Mouse (Mus musculus) heart, embryonic 15.5 days (tissue): Measurements from ENCODE around the gene Ncstn. TPM values are rescaled to one million over a fixed set of nuclear protein-coding genes. Genes with fewer than 3 reads are reported as not detected.

ENCODE experiments used
- polyA plus RNA-seq: library from polyadenylated mRNA; unstranded; fragments of >200 nt; fragmentation: Nextera tagmentation; extraction: Ambion mirVana; gene quantifications from 2 replicates; pipeline ENCODE4 v1.2.1, GENCODE M21; 2015

Ncstn gene
- polyA plus RNA-seq, 1 experiment from 2014 or later = 91.8 TPM

Other genes starting within 250 kb of the Ncstn start
- gene Cd84, start 243.1 kb downstream of the Ncstn start, polyA plus RNA-seq = 1.6 and 4.0 TPM in 2 replicates
- gene Gm10521, start 187.1 kb downstream of the Ncstn start, polyA plus RNA-seq = not detected in 2 replicates
- 0.59 and 8.1 TPM in 2 replicates for gene Slamf6, start 165.3 kb downstream of the Ncstn start, polyA plus RNA-seq
- 6.7 and 8.5 TPM in 2 replicates for gene Vangl2, start 54.4 kb downstream of the Ncstn start, polyA plus RNA-seq
- gene Nhlh1, start 25.2 kb downstream of the Ncstn start, polyA plus RNA-seq = not detected in 2 replicates
- gene Copa, start 266 bp downstream of the Ncstn start, polyA plus RNA-seq = 152 and 186 TPM in 2 replicates
- gene Pex19, start 44.0 kb upstream of the Ncstn start, polyA plus RNA-seq = 123 and 124 TPM in 2 replicates
- gene Dcaf8, start 65.3 kb upstream of the Ncstn start, polyA plus RNA-seq = 107 and 118 TPM in 2 replicates
- gene Pea15a, start 124.0 kb upstream of the Ncstn start, polyA plus RNA-seq = 165 and 179 TPM in 2 replicates
- 96.7 and 102 TPM in 2 replicates for gene Casq1, start 137.1 kb upstream of the Ncstn start, polyA plus RNA-seq
- gene Atp1a4, start 175.6 kb upstream of the Ncstn start, polyA plus RNA-seq = 0.10 and 0.28 TPM in 2 replicates
- 20.6 and 35.4 TPM in 2 replicates for gene Igsf8, start 178.8 kb upstream of the Ncstn start, polyA plus RNA-seq
- gene Atp1a2, start 215.3 kb upstream of the Ncstn start, polyA plus RNA-seq = 17.4 and 17.9 TPM in 2 replicates
- not detected in 2 replicates for gene Kcnj9, start 246.5 kb upstream of the Ncstn start, polyA plus RNA-seq